Mouse (Mus musculus) kidney, adult 9 months (tissue): ENCODE results near the gene Prss50.
A peak's percentile ranks its signal among the peaks of the same experiment; 100 is the strongest.
"Not testable (repeated sequence)": the region's sequence is repeated elsewhere in the genome, so short reads cannot be mapped to it uniquely, and the experiment has no call there.

Experiments used
- DNase-seq: peaks from one replicate; pipeline ENCODE4 v3.0.0; 2022

Gene Prss50

DNA sequence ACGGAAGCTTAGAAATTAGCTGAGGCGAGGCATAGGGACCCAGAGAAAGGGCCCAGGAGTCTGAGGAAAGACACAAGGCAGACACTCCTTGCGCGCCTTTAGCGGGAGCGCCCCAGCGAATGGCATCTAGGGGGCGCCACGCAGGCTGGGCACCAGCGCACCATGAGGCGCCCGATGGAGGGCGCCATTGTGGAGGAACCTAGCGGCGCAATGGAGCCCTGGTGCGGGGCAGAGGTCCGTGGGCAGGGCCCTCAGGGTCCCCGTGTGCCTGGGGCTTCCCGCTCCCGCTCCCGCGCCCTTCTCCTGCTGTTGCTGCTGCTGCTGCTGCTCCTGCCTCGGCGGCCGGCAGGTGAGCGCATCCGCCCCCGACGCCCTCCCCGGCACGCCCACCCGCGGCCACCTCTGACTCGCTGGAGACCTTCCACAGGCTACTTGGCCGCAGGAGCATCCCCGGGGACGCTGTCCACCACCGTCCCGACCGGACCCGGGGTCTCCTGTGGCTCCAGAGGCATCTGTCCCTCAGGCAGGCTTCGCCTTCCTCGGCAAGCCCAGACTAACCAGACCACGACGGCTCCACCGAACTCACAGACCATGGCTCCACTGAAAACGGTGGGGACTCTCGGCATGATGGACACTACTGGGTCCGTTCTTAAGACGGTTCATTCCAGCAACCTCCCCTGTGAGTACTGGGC is at the start of gene Prss50:
Gene Prss50 (plus strand): TSS at position 187 of the 692 bp plus-strand sequence.
- DNase-seq: no peak

DNA sequence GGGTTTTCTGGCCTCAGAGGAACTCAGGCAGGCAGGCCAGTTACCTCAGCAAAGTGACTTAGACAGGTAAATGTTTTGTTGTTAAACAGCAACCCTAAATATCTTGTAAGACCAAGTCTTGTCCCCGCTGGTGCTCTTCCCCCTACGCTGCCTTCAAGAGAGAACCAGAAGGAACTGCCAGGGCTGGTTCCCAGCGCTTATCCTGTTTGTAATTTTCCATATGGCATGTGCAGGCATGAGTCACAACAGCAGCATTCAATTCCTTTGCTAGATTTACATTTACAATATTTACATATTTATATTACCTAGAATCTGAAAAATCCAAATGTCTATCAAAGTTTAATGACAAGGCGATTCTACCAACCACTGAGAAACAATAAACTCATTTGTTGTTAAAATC is 47.7 kb upstream of the Prss50 start:
- DNase-seq: no peak

DNA sequence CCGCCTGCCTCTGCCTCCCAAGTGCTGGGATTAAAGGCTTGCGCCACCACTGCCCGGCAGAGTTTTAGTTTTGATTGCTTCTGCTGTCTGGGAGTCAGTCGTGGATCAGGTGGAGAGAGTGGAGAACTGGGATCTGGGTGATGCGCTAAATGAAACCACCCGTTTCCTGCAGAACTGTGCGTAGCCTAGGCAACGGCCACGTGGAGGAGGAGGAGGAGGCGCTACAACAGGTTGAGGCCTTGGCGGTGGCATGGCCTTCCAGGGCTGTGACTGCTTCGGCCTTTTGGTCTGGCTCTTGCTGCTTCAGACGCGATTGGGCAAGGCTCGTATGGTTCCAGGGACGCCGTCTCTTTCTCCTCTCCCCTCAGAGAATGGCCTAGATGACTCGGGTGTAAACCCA is 44.0 kb upstream of the Prss50 start, which contains the start of gene Prss44:
Gene Prss44 (plus strand): TSS at position 206 of the 400 bp plus-strand sequence.
- no peak for DNase-seq

GRCm38 (mm10) chr9:110820546-110820945 is 37.2 kb upstream of the Prss50 start:
- not testable (repeated sequence) for DNase-seq

- DNase-seq: peak; percentile 66
These were observed 36.3 kb upstream of the Prss50 start for GRCm38 (mm10) chr9:110821436-110821835.

- DNase-seq: no peak
These were observed 32.3 kb upstream of the Prss50 start for GRCm38 (mm10) chr9:110825426-110825825.

- DNase-seq: no peak
These were observed 31.9 kb upstream of the Prss50 start for GRCm38 (mm10) chr9:110825832-110826231.

DNA sequence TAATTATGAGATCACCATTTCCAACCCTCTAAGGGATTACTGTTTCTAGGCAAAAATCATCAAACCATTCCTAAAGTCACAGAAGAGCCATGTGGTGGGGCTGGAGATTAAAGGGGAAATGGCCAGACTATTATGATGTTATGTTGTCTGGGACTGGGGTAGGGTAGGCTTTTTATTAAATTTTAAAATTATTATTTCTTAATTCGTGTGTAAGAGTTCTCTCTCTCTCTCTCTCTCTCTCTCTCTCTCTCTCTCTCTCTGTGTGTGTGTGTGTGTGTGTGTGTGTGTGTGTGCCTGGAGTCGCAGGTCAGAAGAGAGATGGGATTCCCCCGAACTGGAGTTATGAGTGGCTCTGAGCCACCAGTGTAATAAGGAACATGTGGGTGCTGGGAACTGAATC is 31.4 kb upstream of the Prss50 start, which contains the start of gene Prss43:
Gene Prss43 (plus strand): TSS at position 301 of the 400 bp plus-strand sequence.
- no peak for DNase-seq

- DNase-seq: no peak
These were observed 24.7 kb upstream of the Prss50 start for GRCm38 (mm10) chr9:110833021-110833420.

- DNase-seq: no peak
These were observed 23.4 kb upstream of the Prss50 start, which contains the start of gene Prss45 for GRCm38 (mm10) chr9:110834411-110834810. Gene Prss45, plus strand, starts transcription at chr9:110834588.

DNA sequence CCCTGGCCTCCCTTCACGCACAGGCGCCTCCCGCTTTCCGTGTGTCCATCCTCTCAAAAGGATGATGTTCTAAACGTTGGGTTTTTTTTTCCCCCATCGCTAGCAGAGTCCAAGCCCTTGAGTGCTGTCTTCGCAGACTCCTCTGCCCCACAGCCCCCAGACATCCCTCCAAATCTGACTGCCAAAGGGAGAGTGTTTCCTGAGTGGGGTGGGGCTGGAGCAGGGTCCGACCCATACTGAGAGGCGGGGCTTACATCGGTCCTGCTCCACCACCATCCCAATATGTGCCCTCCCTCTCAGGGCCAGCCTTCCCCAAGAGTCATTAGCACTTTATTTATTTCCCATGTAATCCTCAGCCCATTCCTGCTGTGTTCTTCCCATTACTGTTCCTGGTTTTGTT is 22.8 kb upstream of the Prss50 start:
- no peak for DNase-seq

DNA sequence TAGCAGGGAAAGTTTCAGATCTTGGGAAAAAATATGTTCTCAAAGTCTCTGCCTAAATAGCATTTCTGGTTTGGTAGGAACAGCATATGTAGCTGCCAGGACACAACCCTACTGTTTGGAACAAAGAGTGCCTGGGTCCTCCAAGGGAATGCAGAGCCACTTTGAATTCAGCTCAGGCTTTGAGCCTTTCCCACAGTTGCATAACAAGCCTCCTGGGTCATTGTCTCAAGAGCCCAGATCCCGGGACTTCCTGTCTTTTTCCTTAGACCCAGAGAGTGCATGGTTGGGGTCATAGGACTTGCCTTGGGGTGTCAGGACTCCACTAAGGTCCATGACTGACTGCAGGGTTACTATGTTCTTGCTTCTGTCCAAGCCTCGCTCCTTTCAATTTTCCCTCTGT is 21.7 kb upstream of the Prss50 start:
- DNase-seq: peak; percentile 24

DNA sequence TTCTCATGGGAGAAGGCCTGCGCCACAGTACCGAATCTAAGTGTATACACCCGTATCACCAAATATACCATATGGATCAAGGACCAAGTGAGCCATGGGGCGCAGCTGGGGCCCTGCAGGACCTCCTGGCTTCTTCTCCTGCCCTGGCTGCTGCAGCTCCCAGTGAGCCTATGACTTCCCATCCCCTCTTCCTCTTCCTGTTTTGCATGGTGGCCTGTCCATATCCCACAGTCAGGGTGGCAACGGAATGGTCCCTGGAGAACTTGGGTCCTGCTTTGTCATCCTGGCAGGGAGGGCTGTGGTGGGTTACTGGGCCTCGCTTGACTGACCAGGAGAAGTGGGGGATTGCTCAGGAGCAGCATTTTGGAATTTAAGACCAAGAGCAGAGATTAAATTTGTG is 16.9 kb upstream of the Prss50 start:
- no peak for DNase-seq

- peak; percentile 36 for DNase-seq
These were observed 16.3 kb upstream of the Prss50 start for GRCm38 (mm10) chr9:110841438-110841837.

DNA sequence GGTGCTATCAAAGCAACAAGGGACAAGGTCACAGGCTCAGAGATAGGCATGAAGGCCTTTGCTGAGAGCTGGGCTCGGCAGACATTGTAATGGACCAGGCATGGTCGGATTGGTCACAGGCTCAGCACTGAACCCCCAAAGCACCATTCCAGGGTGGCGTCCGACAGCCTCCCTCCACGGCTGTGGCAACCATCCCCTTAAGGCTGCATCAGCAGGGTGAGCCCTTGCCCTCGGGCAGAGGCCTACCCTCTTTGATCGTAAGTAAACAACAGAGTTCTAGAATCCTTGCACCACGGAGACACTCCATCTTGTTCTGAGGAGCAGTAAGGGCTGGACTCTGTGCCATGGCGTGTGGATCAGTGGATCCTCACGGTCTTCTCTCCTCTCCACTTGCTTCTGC is 13.6 kb upstream of the Prss50 start, which contains the start of gene Prss46:
Gene Prss46 (plus strand): TSS at position 301 of the 400 bp plus-strand sequence.
- no peak for DNase-seq

- no peak for DNase-seq
These were observed 8.6 kb upstream of the Prss50 start for GRCm38 (mm10) chr9:110849162-110849561.

DNA sequence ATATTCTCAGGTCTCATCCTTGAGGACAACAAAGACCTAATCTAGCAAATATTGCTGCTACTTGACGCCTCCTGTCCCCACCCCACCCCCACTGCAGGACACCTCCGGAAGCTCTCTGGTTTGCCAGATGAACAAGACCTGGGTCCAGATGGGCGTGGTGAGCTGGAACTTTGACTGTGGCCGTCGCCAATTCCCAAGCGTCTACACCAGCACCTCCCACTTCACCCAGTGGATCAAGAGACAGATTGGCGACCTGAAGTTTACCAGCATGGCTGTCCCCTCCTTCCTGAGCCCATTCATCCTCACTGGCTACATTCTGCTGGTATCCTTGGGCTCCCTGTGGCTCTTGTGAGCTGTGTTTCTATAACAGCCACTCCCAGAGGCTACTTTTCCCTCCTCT is 1.9 kb upstream of the Prss50 start:
- DNase-seq: no peak

DNA sequence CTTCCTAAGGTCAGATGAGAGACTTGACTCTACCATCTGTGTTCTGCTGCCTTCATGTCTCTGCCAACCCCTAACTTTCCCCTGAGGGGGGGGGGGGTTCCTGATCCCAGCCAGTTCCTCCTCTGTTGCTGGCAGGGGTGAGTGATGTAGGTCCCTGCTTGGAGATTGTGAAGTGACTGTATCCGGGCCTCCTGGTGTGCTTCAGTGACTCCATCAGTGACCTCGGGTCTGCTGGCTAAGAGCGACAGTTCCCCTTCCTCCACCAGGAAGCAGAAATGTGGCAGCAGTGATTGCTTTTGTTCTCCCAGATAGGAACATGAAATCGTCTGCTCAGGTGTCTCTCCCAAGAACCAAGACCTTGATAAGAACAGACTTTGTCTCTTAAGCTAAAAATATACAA is 847 bp upstream of the Prss50 start:
- DNase-seq: peak; percentile 32

DNA sequence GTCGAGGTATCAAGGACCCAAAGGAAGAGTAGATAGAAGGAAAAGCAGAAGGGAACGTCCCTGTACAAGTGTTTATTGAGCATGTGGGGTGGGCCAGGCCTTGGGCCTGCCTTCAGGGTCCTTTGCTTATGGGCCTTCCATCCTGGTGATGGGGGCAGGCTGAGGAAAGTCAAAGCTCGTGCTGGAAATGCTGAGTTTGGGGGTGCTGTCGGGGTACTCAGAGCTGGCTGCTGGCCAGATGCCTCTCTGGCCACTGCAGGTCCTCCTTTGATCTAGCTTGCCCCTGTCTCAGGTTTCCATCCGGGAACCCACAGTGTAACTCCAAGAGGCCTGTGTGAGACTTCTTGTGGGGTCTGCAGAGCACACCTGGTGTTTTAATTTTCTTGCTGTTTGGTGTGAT is 756 bp downstream of the Prss50 start:
- DNase-seq: no peak

DNA sequence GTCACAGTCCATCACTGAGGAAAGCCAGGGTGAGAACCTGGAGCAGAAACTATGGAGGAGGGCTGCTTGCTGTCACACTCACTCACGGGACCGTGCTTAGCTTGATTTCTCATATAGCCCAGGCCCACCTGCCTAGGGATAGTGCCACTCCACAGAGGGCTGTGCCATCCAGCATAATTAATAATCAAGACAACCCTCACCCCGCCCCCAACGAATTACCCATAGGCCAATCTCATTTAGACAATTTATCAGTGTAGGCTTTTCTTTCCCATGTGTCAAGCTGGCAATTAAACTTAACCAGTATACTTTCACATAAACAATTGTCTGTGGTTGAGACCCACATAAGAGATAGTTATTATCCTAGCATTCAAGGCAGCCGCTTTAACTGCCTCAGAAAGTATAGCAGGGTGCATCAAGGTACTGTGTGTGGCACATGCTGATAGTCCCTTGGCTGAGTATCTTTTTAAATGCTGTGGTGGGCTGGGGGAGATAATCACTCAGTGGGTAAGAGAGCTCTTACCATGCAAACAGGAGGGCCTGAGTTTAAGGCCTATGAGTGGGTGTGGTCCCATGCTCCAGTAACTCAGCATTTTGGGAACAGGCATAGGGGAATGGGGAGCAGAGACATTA is 1.3 kb downstream of the Prss50 start:
- no peak for DNase-seq

DNA sequence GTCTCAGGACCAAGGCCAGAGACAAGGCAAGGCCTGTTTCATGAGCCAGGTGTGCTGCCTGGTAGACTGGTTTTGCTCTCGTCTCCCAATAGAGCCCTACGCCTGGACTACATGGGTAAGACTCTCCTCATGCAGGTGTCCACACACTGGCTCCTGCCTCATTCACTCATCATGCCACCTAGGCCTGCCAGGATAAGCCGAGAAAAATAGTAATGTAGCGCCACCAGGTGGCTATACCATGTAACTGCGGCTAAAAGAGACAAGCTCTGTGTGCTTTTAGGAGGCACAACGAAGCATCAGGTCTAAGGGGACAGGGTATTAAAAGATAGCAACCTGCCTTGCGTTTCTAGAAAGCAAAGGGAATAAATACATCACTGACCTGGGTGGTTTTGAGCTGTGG is 13.3 kb downstream of the Prss50 start:
- DNase-seq: peak; percentile 70

GRCm38 (mm10) chr9:110873681-110874659 is 16.2 kb downstream of the Prss50 start:
- peak; percentile 57 for DNase-seq

GRCm38 (mm10) chr9:110874660-110875191 is 17.0 kb downstream of the Prss50 start:
- DNase-seq: no peak
